Comparison of ENCODE assay signal across 24 mouse cellular contexts in genomic region chr3:130252355-130252754, GRCm38 (mm10).
A peak's percentile ranks its signal among the peaks of the same experiment; 100 is the strongest.
DNase-seq lines count a peak whose midpoint lies in the region; ATAC-seq and TF ChIP-seq lines count a peak whose summit lies in the region.
"Had no signal": no experiment of that assay in that cellular context is flagged by ENCODE, and none has a peak within 500 bp of the region (broad histone marks: within the 10 kb centered on the region; RNA-seq: fewer than 3 reads in every experiment).

No protein-coding gene starts in this region.

- WGBS in heart, embryonic 12.5 days, result 63% methylated on average over 7 of the region's 7 CpGs
- 64% methylated on average over 7 of the region's 7 CpGs for WGBS in lung, postnatal 0 days
- WGBS in heart, postnatal 0 days, result 60% methylated on average over 7 of the region's 7 CpGs

- no peak overlapping the region for H3K4me3 ChIP-seq in heart, embryonic 12.5 days
- no peak overlapping the region for H3K4me3 ChIP-seq in lung, postnatal 0 days (ENCODE audit: low read depth, low read length)
- H3K4me3 ChIP-seq in heart, postnatal 0 days (ENCODE audit: low read depth, low read length), result no peak overlapping the region
- H3K4me3 ChIP-seq: embryonic facial prominence, embryonic 15.5 days; erythroblast, embryonic 14.5 days; forebrain, embryonic 10.5 days; gastrocnemius, adult 2 months; hindbrain, embryonic 13.5 days had no signal

- peak; percentile 47; the same call in 1 of the 2 replicates for TF ChIP-seq EP300 in lung, postnatal 0 days (IDR thresholded peaks at IDR 0.05)
- TF ChIP-seq EP300 in heart, postnatal 0 days (IDR thresholded peaks at IDR 0.05; ENCODE audit: low read depth), result no peak

- H3K36me3 ChIP-seq in heart, embryonic 12.5 days, result no peaks in the 10 kb centered on the region
- H3K36me3 ChIP-seq in lung, postnatal 0 days (ENCODE audit: insufficient read depth, low read length), result no peaks in the 10 kb centered on the region
- H3K36me3 ChIP-seq in heart, postnatal 0 days (replicated peaks; ENCODE audit: control insufficient read depth, insufficient read depth, low read length), result no peaks in the 10 kb centered on the region
- H3K36me3 ChIP-seq: embryonic facial prominence, embryonic 15.5 days; forebrain, embryonic 10.5 days; G1E; hindbrain, embryonic 13.5 days had no signal

- H3K9me3 ChIP-seq in heart, embryonic 12.5 days (replicated peaks), result peaks cover 9% of the 10 kb centered on the region; the same call in 1 of the 2 replicates
- H3K9me3 ChIP-seq in lung, postnatal 0 days (ENCODE audit: low read length), result no peaks in the 10 kb centered on the region
- H3K9me3 ChIP-seq in heart, postnatal 0 days (replicated peaks; ENCODE audit: control insufficient read depth, low read length), result no peaks in the 10 kb centered on the region
- H3K9me3 ChIP-seq: embryonic facial prominence, embryonic 15.5 days; forebrain, embryonic 10.5 days; hindbrain, embryonic 13.5 days had no signal

- intact Hi-C loops in heart, postnatal 36 days (cut with DNase I), result no loop called here
- intact Hi-C loops in heart, postnatal 25 days (cut with DNase I), result no loop called here

- H3K27me3 ChIP-seq in heart, embryonic 12.5 days (replicated peaks), result no peaks in the 10 kb centered on the region
- H3K27me3 ChIP-seq in lung, postnatal 0 days (replicated peaks; ENCODE audit: insufficient read depth, low read length), result no peaks in the 10 kb centered on the region
- H3K27me3 ChIP-seq in heart, postnatal 0 days (ENCODE audit: control insufficient read depth, insufficient read depth, low read length), result no peaks in the 10 kb centered on the region
- H3K27me3 ChIP-seq: embryonic facial prominence, embryonic 15.5 days; hindbrain, embryonic 13.5 days had no signal

- H3K27ac ChIP-seq in heart, embryonic 12.5 days (ENCODE audit: poor library complexity, severe bottlenecking), result 0 out of 2 replicates have a peak overlapping the region, but pooled peaks have one; percentile 36
- H3K27ac ChIP-seq in lung, postnatal 0 days (ENCODE audit: low read length), result peak overlapping the region; percentile 38; the same call in 1 of the 2 replicates
- peak overlapping the region; percentile 64 for H3K27ac ChIP-seq in heart, postnatal 0 days (ENCODE audit: low read depth)
- H3K27ac ChIP-seq: embryonic facial prominence, embryonic 15.5 days; forebrain, embryonic 10.5 days; gastrocnemius, adult 2 months; hindbrain, embryonic 13.5 days; hindbrain, postnatal 0 days had no signal

- peak; percentile 83 for DNase-seq in heart, adult 11 months
- no peak for DNase-seq in heart, postnatal 36 days
- no peak for DNase-seq in heart, postnatal 25 days (ENCODE audit: low spot score)
- DNase-seq in lung, postnatal 0 days (ENCODE audit: low spot score), result peak; percentile 66
- no peak for DNase-seq in lung, postnatal 14 days
- DNase-seq in heart, postnatal 0 days (ENCODE audit: low spot score), result peak; percentile 70
- DNase-seq: adrenal gland, postnatal 10 days; B cell, adult 2 months; cerebellum, adult 11 months; cerebellum, adult 8-10 months; cerebellum, postnatal 14 days; embryo, embryonic 11 days; gastrocnemius, adult 2 months; gastrocnemius, postnatal 25 days; kidney, adult 11 months had no signal

- H3K4me2 ChIP-seq in heart, embryonic 12.5 days, result no peak overlapping the region
- H3K4me2 ChIP-seq in lung, postnatal 0 days (replicated peaks; ENCODE audit: low read depth, low read length), result no peak overlapping the region
- H3K4me2 ChIP-seq in heart, postnatal 0 days (ENCODE audit: low read depth, low read length), result no peak overlapping the region
- H3K4me2 ChIP-seq: embryonic facial prominence, embryonic 15.5 days; hindbrain, embryonic 13.5 days had no signal

- ATAC-seq in heart, embryonic 12.5 days (ENCODE audit: insufficient number of reproducible peaks, low FRiP score), result peak; percentile 71
- ATAC-seq in lung, postnatal 0 days, result peak; percentile 73
- peak; percentile 66 for ATAC-seq in heart, postnatal 0 days (ENCODE audit: insufficient read depth, low read depth)
- ATAC-seq: CD4-positive, CD25-positive, alpha-beta regulatory T cell, adult 4 months; forebrain, embryonic 14.5 days; hindbrain, postnatal 0 days had no signal

- no peak overlapping the region for H3K9ac ChIP-seq in heart, embryonic 12.5 days
- H3K9ac ChIP-seq in lung, postnatal 0 days (replicated peaks; ENCODE audit: low read depth), result no peak overlapping the region
- H3K9ac ChIP-seq in heart, postnatal 0 days (replicated peaks; ENCODE audit: low read depth, low read length), result no peak overlapping the region
- H3K9ac ChIP-seq: embryonic facial prominence, embryonic 15.5 days; hindbrain, embryonic 13.5 days had no signal

- TF ChIP-seq CTCF in lung, postnatal 0 days (IDR thresholded peaks at IDR 0.05), result no peak
- no peak for TF ChIP-seq CTCF in heart, postnatal 0 days (IDR thresholded peaks at IDR 0.05; ENCODE audit: low read depth)

- peaks cover 8% of the 10 kb centered on the region; the same call in 1 of the 2 replicates for H3K4me1 ChIP-seq in heart, embryonic 12.5 days (replicated peaks)
- no peaks in the 10 kb centered on the region for H3K4me1 ChIP-seq in lung, postnatal 0 days (ENCODE audit: insufficient read depth, low read depth, low read length)
- 0 out of 2 replicates have a peak, but pooled peaks cover 5% of the 10 kb centered on the region for H3K4me1 ChIP-seq in heart, postnatal 0 days (ENCODE audit: control insufficient read depth, insufficient read depth)
- H3K4me1 ChIP-seq: embryonic facial prominence, embryonic 15.5 days; forebrain, embryonic 10.5 days; hindbrain, embryonic 13.5 days had no signal

Comparison
In these comparisons a context has a peak if more than half of its experiments do, and no peak if none do; other contexts are left out.
1. DNase-seq: peak in heart, adult 11 months (single experiment), lung, postnatal 0 days (single experiment) and heart, postnatal 0 days (single experiment); none in heart, postnatal 36 days (0 of 2), heart, postnatal 25 days (single experiment) and lung, postnatal 14 days (single experiment).
2. Peak in every context shown above with its lines, with median percentiles within 50 percentile points of each other: ATAC-seq and H3K27ac ChIP-seq.